Mouse (Mus musculus): ENCODE measurements around the gene Mrps11. TPM values are rescaled to one million over a fixed set of nuclear protein-coding genes. Genes with fewer than 3 reads are reported as not detected.
A peak's percentile ranks its signal among the peaks of the same experiment; 100 is the strongest.

Mrps11 gene
- total RNA-seq, 2 experiments from 2014 or later, result 34.4 to 39.6 TPM

- intact Hi-C loops (cut with DNase I), result no loop called here
- DNase-seq (ENCODE audit: extremely low spot score in 1 of 2, low spot score in 2 of 2), result no peak
Observed at GRCm38 (mm10) chr7:78787793-78788380, 5.0 kb downstream of the Mrps11 start.

DNA sequence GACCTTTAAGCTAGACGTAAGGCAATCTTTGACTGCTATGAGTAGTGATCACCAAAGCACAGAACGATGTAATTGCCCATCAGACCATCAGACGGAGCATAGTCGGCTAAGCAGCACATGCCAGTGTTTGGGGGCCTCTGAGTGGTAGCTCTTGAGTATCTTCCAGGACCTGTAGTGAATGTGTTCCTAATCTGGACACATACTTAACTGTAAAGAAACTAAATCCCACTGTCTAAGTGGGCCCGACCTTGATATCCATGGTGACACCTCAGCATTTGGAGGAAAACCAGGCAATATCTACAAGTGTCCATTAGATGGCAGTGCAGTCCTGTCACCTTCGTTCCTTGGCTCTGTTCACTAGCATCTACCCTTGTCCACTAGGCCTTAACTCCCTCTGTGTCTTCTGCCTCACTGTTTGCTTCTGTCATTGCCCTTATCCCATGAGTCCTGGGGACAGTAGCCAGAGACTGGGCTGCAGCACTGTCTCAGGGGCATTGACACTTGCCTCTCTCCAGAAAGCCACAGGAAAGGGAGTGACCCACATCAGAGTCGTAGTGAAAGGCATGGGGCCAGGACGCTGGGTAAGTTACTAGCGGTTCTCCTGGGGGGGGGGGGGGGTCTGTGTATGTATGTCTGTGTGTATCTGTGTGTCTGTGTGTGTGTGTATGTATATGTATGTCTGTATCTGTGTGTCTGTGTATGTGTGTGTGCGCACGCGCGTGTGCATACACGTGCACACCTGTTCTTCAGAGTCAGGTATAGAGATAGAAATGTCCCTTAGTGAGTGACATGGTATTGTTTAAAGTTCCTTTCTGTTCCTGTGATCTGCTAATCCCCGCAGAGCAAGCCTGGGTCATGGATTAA, 8.7 kb downstream of the Mrps11 start:
- peak in 1 of 2 experiments; percentile 75 for DNase-seq (ENCODE audit: extremely low spot score in 1 of 2, low spot score in 2 of 2)

GRCm38 (mm10) chr7:78793895-78794570, 11.1 kb downstream of the Mrps11 start:
- intact Hi-C loops (cut with DNase I), result loop anchor here (5.0 kb wide), 1 partner anchor 53 kb away; the partner anchor contains the start of gene Det1
- no peak for DNase-seq (ENCODE audit: extremely low spot score in 1 of 2, low spot score in 2 of 2)

More for the DNA sequence above, 8.7 kb downstream of the Mrps11 start:
- intact Hi-C loops (cut with DNase I), result loop anchor here (1.0 to 5.0 kb wide), 2 partner anchors 56 to 99 kb away; partner anchors contain the start of gene Det1

GRCm38 (mm10) chr7:78794571-78795092, 11.7 kb downstream of the Mrps11 start:
- intact Hi-C loops (cut with DNase I), result loop anchor here (5.0 kb wide), 1 partner anchor 53 kb away; the partner anchor contains the start of gene Det1
- DNase-seq (ENCODE audit: extremely low spot score in 1 of 2, low spot score in 2 of 2), result no peak

GRCm38 (mm10) chr7:78796624-78797023, 13.7 kb downstream of the Mrps11 start:
- intact Hi-C loops (cut with DNase I), result no loop called here
- DNase-seq (ENCODE audit: extremely low spot score in 1 of 2, low spot score in 2 of 2), result peak in 1 of 2 experiments; percentile 31

DNA sequence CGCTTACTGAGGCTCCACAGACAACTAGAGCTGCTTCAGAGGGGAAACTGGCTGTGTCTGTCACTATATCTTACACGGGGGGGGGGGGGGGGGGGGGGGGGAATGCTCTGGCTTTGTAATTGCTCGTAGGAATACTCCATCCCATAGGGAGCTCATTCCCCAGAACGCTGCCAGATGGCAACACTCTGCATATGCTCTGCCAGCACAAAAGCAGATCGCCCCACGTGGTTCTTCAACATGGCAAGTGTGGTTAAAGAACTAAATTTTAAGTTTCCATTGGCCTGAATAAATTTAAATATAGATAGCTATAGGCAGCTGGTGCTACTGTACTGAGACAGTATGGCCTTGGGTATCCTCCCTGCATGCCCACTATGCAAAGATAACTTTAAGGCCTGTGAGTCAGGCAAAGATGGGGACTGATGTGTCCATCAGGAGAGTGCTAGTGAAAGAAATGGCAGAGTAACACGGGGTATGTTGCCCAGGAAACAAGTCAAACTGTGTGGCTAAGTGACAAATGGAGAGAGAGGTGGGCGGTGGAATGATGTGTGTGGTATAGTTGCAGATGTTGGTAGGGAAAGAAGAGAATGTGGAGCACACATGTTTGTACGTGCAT, 15.0 kb downstream of the Mrps11 start:
- intact Hi-C loops (cut with DNase I), result no loop called here
- peak; percentile 60 to 76 for DNase-seq (ENCODE audit: extremely low spot score in 1 of 2, low spot score in 2 of 2)

DNA sequence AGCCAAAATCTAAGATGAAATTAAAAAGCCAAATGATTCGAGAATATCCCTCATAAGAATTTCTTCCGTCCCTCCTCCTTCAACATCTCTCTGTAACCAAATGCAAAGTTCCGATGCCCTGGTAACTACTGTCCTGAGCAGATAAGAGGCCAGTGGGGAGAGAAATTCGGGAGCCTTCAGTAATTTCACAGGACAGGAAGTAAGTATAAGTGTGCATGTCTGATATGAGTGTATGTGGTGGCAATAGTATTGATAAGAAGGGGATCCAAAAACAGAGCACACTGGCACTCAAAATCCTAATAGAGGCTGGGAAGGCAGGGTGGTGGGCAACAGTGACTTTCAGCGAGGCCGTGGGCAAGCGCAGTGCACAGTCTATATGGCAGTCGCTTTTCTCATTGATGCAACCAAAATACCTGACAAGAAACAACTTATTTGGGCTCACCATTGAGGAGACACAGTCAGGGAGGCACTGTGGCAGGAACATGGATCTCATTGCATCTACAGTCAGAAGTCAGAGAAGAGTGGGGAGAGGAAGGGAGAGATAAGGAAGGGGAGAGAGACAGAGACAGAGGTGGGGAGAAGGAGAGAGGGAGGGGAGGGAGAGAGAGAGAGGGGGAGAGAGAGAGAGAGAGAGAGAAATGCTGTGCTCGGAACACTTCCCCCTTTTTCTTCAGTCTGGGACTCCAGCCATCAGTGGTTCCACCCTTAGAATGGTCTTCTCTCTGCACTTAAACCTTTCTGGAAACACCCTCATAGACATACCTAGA, 17.0 kb downstream of the Mrps11 start:
- intact Hi-C loops (cut with DNase I), result no loop called here
- no peak for DNase-seq (ENCODE audit: extremely low spot score in 1 of 2, low spot score in 2 of 2)

DNA sequence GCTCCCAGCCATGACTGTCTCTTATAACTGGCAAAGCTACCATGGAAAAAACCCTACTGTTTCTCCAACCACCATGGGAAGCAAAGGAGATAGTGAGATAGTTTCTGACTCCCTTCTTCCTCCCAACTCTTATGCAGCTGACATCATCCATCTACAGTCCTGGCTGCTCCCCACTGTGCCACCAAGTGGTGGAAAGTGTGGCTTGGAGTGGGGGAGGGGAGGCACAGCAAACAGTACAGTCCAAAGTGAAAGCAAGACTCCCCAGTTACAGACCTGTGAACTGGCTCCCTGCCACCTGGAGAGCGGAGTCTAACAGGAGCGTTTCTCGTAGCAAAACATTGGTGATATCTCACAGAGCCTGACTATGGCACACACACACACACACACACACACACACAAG, 20.9 kb downstream of the Mrps11 start:
- DNase-seq (ENCODE audit: extremely low spot score in 1 of 2, low spot score in 2 of 2), result peak in 1 of 2 experiments; percentile 54
- intact Hi-C loops (cut with DNase I), result no loop called here

DNA sequence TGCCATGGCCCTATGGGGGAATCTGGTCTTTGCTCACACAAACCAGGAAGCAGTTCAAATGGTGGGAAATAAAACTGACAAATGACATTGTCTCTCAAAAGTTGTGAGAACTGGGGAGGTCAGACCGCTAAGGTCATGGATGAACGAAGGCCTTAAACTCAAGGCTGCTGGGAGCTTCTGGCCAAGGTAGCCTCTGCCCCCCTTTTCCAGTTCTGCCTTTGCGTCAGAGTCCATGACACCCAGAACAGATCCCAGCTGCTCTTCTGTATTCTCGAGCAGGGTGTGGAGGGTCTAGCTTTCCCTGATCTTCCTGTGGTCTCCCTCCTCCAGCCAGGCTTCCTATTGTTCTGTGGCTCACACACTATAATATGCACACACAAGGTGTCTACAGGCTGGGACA, 24.3 kb downstream of the Mrps11 start:
- no peak for DNase-seq (ENCODE audit: extremely low spot score in 1 of 2, low spot score in 2 of 2)
- intact Hi-C loops (cut with DNase I), result no loop called here

DNA sequence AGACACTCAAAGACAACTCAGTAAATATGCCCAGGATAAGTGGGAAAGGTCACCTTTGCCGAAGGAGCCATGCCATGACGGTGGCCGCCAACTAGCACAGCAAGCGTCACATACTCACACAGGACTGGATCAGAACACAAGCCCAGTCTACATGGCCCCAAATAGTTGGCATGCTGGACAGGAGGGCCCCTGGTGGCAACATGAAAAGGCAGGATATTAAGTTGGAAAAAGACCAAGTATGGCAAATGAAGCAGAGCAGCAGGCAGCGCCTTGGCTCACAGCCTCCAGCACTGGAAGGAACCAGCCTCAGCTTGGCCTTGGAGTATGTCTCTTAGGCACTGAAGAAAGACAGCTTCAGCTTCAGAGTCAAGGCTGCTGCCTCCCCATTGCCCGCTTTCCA, 30.9 kb downstream of the Mrps11 start:
- intact Hi-C loops (cut with DNase I), result no loop called here
- no peak for DNase-seq (ENCODE audit: extremely low spot score in 1 of 2, low spot score in 2 of 2)

DNA sequence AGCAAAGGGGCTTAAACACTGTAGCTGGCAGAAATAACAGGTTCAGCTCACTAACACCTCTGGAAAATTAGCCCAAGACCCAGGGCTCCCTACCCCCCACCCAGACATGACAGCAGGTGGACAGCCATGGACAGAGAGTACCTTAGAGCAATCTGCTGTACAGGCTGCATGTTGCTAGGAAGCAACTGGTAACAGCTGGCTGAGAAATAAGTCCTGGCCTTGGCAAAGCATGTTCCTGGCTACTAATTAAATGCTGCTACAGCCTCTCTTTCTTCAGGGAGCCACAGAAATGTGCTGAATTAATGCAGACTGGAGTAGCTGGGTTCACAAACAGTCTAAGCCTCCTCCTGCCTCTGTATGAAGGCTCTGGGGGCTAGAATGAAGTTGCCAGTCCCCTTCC, 31.8 kb downstream of the Mrps11 start:
- no peak for DNase-seq (ENCODE audit: extremely low spot score in 1 of 2, low spot score in 2 of 2)
- intact Hi-C loops (cut with DNase I), result no loop called here

- intact Hi-C loops (cut with DNase I), result no loop called here
- no peak for DNase-seq (ENCODE audit: extremely low spot score in 1 of 2, low spot score in 2 of 2)
Observed at GRCm38 (mm10) chr7:78818336-78818735, 35.4 kb downstream of the Mrps11 start.

DNA sequence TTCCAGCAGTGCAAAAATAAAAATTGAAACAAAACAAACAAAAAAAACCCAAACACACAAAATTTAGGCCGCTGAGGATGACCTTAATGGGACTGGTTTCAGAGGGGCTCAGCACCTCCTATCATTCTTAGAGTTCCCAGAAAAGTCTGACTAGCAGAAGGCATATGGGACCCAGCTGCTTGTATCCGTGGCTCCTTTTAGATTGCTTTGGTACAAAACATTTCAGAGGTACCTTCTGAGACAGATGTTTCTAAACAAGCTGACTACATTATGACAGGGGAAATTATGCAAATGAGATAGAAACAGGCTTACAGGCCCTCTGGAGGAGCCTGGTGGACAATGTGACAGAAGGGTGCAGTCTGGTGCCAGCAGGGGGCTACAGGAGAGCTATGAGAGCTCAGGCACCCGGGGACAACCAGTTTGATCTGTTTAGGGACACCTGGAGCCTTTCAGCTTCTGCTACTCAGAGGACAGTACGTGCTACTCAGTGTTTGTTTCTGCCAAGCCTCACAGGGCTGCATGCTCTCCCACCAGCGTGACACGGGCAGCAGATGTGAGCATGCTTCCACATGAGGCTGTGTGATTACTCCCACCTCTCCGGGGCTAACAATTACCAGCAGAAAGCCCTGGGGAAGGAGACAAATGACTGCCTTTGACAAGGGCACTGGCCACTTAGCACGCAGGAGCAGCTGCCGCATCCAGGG, 43.9 kb downstream of the Mrps11 start:
- no peak for DNase-seq (ENCODE audit: extremely low spot score in 1 of 2, low spot score in 2 of 2)
- intact Hi-C loops (cut with DNase I), result no loop called here

DNA sequence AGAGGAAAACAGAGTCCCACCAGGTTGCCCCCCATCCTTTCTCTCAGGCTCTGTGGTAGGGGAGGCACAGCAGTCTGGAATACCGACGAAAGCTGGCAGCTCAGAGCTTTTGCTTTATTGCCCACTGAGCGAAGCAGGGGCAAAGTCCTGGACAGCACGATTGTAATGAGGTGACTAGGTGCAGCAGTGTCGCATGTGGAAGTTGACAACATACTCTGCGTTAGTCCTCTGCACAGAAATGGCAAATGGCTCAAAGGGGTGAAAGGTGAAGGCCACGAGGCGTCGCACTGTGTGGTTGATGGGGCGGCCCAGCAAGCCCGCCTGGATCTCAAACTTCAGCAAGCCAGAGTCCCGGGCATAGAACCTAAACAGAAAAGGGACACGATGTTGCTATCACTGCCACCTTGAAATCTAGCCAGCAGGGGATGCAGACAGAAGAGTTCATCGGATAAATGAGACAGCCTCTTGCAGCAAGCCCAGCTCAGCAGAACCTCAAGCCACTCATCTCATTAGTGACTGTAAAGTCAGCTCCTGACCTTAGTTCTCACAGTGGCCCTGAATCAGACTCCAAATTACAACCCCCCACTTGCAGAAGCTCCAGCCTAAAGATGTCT, 44.9 kb downstream of the Mrps11 start:
- no peak for DNase-seq (ENCODE audit: extremely low spot score in 1 of 2, low spot score in 2 of 2)
- intact Hi-C loops (cut with DNase I), result no loop called here

GRCm38 (mm10) chr7:78835656-78836055, 52.7 kb downstream of the Mrps11 start:
- DNase-seq (ENCODE audit: extremely low spot score in 1 of 2, low spot score in 2 of 2), result no peak
- intact Hi-C loops (cut with DNase I), result no loop called here

- DNase-seq (ENCODE audit: extremely low spot score in 1 of 2, low spot score in 2 of 2), result no peak
- intact Hi-C loops (cut with DNase I), result no loop called here
Observed at GRCm38 (mm10) chr7:78837250-78837649, 54.3 kb downstream of the Mrps11 start.

DNA sequence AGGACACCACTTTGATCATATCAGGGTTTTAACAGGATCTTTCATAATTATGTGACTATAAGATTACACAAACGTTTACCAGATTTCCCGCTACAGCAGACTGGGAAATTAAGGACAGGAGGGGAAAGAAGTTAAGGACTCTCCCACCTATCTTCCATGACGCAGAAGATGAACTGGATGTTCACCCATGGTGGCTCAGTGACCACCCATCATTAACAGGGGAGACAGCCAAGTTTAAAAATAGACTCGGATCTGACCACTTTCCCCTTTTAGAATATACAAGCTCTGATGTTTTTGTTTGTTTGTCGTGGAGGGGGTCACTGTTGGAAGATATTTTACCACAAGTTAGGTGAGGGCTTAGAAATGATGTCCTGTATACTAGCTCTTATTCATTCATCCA, 58.7 kb downstream of the Mrps11 start:
- intact Hi-C loops (cut with DNase I), result no loop called here
- no peak for DNase-seq (ENCODE audit: extremely low spot score in 1 of 2, low spot score in 2 of 2)

Measured in left cerebral cortex, postnatal 10 days (tissue).